Mouse (Mus musculus) gastrocnemius, postnatal 36 days (tissue): ENCODE data around the gene Pi4kb. TPM values are rescaled to one million over a fixed set of nuclear protein-coding genes. Genes with fewer than 3 reads are reported as not detected.
A peak's percentile ranks its signal among the peaks of the same experiment; 100 is the strongest.
"Not testable (repeated sequence)": the region's sequence is repeated elsewhere in the genome, so short reads cannot be mapped to it uniquely, and the experiment has no call there.

Experiments used
- DNase-seq, 2 experiments: peaks; one replicate each; pipeline ENCODE4 v3.0.0; 2022
- intact Hi-C: fragments of 180-260 bp; cut with DNase I; formaldehyde crosslinking; loops from one replicate; pipeline ENCODE4 v1.15.1; 2025
- total RNA-seq, 2 experiments: library from RNA; stranded (reverse); gene quantifications; 2 replicates each; pipeline ENCODE4 v1.2.3; 2021

The Pi4kb gene
- total RNA-seq, 2 experiments from 2014 or later, result 18.6 to 19.6 TPM

- DNase-seq, result no peak
Measured at GRCm38 (mm10) chr3:95013699-95014427, 39.3 kb downstream of the Pi4kb start.

GRCm38 (mm10) chr3:95014428-95015151 lies 40.1 kb downstream of the Pi4kb start:
- peak; percentile 26 to 55 for DNase-seq
- intact Hi-C loops, result no loop called here

More at GRCm38 (mm10) chr3:95013699-95014427, 39.3 kb downstream of the Pi4kb start:
- intact Hi-C loops, result no loop called here

DNA sequence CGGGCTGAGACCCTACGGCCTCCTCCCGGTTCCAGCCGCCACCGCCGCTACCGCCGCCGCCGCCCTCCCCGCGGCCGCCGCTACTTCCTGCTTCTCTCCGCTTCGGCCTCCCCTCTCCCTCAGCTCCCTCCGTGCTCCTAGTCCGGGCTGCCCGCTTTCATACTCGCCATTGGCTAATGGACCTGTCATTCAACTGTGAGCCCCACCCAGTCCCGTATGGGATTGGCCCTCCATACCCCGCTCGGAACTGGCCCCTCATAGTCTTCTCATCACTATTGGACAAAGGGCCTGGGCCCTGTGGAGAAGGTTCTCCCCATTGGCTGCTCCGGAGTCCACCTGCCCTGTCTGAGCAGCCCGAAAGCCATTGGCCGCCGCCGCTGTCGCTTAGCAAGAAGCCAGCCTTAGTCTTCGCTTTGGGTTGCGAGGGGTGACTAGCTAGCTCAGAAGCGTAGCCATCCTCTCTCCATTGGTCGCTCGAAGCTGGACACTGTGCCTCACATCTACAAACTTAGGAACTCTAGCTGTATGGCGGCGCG lies 40.9 kb downstream of the Pi4kb start, which contains the start of gene Zfp687:
Zfp687 (minus strand) TSS at position 112 of the 536 bp plus-strand sequence.
- intact Hi-C loops, result no loop called here
- DNase-seq, result peak; percentile 99 to 100

GRCm38 (mm10) chr3:95015891-95016531 lies 41.5 kb downstream of the Pi4kb start:
- DNase-seq, result peak; percentile 89 to 91
- intact Hi-C loops, result no loop called here

DNA sequence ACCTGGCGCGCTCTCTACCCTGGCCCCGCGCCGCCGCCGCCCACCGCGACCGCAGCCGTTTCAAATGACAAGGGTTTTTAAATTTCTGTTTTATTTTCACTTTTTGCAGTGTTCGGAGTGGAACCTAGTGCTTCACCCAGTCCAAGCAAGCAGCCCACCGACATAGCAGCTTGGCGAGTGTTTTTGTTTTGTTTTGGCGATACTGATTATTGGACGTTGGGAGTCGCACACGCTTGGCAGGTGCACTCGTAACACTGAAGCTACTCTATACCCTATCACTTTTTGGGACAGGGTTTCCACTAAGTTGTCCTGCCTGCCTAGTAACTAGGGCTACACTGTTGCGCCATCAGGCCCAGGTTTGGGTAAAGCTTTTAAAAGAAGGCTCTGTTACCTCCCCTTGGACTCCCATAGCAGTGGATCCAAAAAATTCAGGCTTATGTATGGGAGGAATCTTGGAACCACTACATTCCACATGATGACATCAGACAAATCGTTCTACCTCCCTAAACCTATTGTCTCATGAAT lies 42.1 kb downstream of the Pi4kb start:
- no peak for DNase-seq
- intact Hi-C loops, result no loop called here

- no peak for DNase-seq
- intact Hi-C loops, result no loop called here
Measured at GRCm38 (mm10) chr3:95018741-95019140, 44.2 kb downstream of the Pi4kb start.

GRCm38 (mm10) chr3:95020956-95021355 lies 46.4 kb downstream of the Pi4kb start:
- DNase-seq, intact Hi-C loops: not testable (repeated sequence)

DNA sequence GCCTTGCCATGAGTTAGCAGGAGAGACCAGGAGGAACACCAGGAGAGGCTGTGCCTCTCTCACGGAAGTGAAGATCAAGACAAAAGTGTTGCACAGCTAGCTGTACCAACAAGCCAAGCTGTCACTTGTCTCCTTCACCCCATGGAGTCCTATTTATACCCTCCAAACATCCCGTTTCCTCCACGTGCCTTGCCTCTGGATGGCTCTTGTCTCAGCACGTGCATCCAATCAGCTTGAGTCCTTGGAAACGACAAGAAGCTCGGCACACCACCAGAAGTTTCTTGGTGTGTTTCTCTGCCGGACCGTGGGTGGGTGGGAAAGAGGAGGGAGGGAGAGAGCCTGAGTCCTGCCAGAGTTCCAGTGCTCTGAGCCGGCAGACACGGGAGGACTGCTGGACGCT lies 50.0 kb downstream of the Pi4kb start:
- no peak for DNase-seq
- intact Hi-C loops, result no loop called here

DNA sequence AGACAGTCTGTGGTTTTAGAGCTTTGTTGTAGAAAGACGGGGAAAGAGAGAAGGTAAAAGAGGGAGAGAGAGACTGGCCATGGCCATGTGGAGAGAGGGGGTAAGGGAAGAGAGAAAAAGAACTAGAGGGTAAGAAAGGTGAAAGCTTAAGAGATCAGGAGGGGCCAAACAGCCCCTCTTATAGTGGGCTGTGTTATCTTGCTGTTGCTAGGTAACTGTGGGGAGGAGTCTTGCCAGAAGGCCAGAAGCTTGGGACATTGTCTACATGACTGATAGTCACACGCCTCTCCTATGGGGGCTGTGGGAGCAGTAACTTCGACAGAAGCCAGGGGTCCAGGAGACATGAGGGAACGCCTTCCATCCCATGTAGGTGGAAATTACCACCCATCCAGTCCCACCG lies 50.7 kb downstream of the Pi4kb start:
- intact Hi-C loops, result no loop called here

GRCm38 (mm10) chr3:95027057-95027645 lies 52.6 kb downstream of the Pi4kb start:
- intact Hi-C loops, result no loop called here
- no peak for DNase-seq

More for the DNA sequence above, 50.7 kb downstream of the Pi4kb start:
- no peak for DNase-seq

- no peak for DNase-seq
- intact Hi-C loops, result no loop called here
Measured at GRCm38 (mm10) chr3:95027701-95028100, 53.2 kb downstream of the Pi4kb start.

- intact Hi-C loops, result no loop called here
- DNase-seq, result no peak
Measured at GRCm38 (mm10) chr3:95028603-95029002, 54.1 kb downstream of the Pi4kb start.

DNA sequence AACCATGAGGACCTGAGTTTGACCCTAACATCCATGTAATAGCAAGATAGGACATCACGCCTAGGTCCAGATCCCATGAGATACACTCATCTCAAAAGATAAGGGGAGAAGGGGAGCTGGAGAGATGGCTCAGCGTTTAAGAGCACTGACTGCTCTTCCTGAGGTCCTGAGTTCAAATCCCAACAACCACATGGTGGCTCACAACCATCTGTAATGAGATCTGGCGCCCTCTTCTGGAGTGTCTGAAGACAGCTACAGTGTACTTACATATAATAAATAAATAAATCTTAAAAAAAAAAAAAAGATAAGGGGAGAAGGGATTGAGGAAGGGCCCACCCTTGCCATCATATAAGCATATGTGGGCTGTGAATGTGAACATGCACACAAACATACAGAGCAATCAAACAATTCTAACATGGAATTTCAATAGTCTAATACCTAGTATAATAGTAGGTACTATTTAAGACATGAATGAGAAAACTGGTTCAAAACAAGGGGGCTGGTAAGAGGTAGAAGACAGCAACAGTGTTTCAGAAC lies 54.8 kb downstream of the Pi4kb start:
- intact Hi-C loops, DNase-seq: not testable (repeated sequence)

DNA sequence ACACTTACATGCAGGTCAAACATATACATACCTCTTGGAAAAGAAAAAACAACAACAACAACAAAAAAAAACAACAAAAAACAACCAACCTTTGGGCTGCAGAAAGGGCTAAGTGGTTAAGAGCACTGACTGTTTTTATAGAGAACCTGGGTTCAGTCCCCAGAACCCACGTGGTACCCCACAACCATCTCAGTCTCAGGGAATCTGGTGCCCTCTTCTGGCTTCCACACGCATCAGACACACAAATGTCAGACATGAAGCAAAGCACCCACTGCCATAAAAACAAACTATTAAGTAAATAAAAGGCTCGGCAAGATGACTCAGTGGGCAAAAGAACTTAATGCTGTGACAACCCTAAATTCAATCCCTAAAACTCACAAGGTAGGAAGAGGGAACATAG lies 55.4 kb downstream of the Pi4kb start:
- intact Hi-C loops, result no loop called here
- no peak for DNase-seq

DNA sequence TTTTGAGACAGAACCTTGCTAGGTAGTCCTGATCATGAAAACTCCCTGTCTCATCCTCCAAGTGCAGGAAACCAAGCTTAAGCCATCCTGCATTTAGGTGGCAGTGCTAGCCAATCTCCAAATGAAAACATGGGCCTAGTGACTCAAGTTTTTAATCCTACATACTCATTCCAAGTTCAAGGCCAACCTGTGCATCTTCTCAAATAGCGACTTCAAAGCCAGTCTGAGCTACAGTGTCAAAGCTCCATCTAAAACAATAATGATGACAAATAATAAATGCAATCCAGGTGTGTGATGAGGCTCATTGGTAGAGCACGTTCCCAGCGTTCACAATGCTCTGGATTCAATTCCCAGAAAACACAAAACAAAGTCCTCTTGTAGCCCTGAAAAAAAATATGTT lies 67.1 kb downstream of the Pi4kb start:
- DNase-seq, result no peak
- intact Hi-C loops, result no loop called here

- intact Hi-C loops, result no loop called here
- peak; percentile 95 to 96 for DNase-seq
Measured at GRCm38 (mm10) chr3:95042166-95042837, 67.8 kb downstream of the Pi4kb start, which contains the start of gene Psmd4. TSS of gene Psmd4 (minus strand) at chr3:95042614.

- intact Hi-C loops, result no loop called here
- DNase-seq, result no peak
Measured at GRCm38 (mm10) chr3:95042838-95043229, 68.3 kb downstream of the Pi4kb start.

DNA sequence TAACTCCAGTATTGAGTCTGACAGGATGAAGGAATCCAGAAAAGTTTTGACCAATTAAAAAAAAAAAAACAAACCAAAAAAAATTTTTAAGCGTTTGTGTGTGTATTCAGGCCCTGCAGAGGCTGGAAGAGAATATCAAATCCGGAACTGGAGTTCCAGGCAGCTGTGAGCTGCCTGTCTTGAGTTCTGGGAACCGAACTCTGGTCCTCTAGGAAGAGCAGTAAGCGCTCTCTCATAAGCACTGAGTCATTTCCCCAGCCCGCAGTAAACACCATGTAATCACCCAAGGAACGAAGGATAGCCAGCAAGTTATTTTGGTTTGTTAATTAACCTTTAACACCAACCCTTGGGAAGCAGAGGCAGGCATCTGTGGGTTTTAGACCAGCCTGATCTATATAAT lies 68.7 kb downstream of the Pi4kb start:
- intact Hi-C loops, result no loop called here
- no peak for DNase-seq

DNA sequence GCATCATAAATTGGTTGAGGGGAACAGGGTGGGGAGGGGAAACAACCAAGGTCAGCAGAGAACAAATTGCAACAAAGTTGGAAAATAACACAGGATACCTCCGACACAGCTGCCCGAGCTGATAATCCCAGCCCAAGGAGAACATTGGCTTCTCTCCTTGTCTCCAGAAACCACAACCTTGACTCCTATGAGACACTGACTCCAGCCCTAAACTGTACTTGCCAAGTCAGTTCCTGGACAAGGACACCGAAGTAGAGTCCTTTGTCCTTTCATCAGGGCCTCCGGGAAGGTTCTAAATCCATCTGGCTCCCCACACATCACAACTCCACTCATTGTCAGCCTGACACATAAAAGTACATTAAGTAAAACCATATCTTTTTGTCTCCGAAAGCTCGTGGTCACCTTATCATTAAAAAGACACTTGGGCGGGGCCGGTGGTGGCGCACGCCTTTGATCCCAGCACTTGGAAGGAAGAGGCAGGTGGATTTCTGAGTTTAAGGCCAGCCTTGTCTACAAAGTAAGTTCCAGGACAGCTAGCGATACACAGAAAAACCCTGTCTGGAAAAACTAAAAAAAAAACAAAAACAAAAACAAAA lies 72.0 kb downstream of the Pi4kb start:
- intact Hi-C loops, result no loop called here
- DNase-seq, result no peak
